Mouse (Mus musculus) testis, postnatal 10 days (tissue): Measurements from ENCODE around the gene Plpp3.
"Not testable (repeated sequence)": the region's sequence is repeated elsewhere in the genome, so short reads cannot be mapped to it uniquely, and the experiment has no call there.

Source experiments
- DNase-seq: peaks from one replicate; pipeline ENCODE4 v3.0.0; 2021; ENCODE audit warnings: low spot score

The Plpp3 gene

DNA sequence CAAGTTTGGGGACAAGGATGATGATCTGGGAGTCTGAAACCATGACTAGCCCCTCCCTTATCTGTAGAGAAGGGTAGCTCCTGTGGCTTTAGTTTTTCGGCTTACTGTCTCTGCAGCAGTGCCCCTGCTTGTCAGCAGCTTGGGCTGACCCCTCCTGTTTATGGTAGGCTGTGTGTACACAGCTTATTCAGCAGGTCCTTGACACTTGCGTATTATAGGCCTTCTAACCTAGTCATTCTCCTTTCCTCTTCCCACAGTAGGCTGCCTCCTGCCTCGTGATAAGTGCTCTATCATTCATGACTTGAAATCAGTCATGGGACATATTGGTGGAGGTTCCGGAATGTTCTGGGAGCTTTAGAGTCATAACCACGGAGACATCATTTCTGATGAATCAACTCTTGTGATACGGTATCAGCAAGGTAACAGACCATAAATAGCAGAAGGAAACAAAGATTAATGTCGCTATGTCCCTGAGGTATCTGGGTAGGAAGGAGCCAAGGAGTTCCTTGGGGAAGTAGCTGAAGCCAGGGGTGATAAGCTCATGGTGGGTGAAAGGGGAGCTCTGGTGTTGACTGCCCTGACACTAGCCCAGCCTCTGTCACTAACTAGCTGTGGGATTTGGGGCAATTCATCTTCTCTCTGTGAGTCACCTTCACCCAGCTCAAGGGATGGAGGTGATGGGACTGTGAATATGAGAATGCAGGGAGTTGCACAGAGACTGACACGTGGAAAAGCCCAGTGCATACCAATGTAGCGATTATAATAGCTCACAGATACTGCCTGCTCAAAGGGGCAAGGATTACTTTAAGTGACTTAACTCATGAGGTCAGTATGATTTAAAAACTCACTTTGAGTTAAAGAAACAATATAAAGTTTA is 104.0 kb downstream of the Plpp3 start:
- no peak for DNase-seq

DNA sequence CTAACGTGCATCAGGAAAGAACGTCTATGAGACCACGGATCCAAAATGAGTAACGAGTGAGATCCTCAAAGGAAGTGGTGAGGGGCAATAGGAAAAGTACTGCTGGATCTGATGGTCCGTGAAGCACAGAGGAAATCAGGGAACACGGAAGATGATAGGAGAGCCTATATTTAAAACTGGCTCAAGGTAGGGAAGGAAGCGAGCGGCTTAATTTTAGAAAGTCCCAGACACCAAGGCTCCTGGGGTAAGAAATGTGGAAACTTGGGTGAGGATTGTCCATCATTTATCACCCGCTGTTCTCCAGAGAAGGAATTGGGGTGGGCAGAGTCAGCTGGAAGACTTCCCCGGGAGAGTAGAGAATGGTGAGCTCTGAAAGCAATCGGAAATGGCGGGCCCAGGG is 105.2 kb downstream of the Plpp3 start:
- no peak for DNase-seq

DNA sequence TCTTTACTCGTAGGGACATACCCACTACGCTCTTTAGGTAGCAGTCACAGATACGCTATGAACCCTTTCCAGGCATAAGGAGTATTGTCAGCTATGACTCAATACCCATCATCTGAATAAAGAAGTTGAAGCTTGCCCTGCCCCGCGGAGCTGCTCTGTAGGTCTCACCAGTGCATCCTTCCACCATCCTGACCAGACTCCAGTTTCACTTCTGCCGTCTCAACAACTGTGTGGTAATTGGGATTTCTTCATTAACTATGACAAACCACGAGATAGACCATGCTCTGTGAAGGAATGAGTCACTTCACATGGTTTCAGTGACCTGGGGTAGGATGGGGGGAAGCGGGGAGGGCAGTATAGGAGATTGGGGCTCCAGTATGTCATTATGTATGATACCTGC is 106.5 kb downstream of the Plpp3 start:
- DNase-seq = no peak

- DNase-seq = no peak
These were observed 107.9 kb downstream of the Plpp3 start for GRCm38 (mm10) chr4:105265041-105265440.

- DNase-seq = no peak
These were observed 108.5 kb downstream of the Plpp3 start for GRCm38 (mm10) chr4:105265678-105266077.

- DNase-seq = no peak
These were observed 111.1 kb downstream of the Plpp3 start for GRCm38 (mm10) chr4:105268202-105268730.

DNA sequence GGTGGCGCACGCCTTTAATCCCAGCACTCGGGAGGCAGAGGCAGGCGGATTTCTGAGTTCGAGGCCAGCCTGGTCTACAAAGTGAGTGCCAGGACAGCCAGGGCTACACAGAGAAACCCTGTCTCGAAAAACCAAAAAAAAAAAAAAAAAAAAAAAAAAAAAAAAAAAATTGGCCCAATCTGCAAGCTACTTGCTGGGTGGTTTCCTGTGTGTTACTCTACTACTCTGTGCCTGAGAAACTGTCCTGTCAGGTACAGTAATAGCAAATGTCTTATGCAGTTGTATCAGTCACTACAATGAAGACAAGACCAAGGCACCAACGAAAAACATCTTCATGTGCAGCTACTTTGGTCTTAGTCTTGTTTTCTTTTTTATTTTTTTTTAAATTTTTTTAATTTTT is 112.3 kb downstream of the Plpp3 start:
- DNase-seq = not testable (repeated sequence)

GRCm38 (mm10) chr4:105271166-105271565 is 114.0 kb downstream of the Plpp3 start:
- DNase-seq = no peak

GRCm38 (mm10) chr4:105273034-105273433 is 115.9 kb downstream of the Plpp3 start:
- no peak for DNase-seq

GRCm38 (mm10) chr4:105273486-105273885 is 116.3 kb downstream of the Plpp3 start:
- DNase-seq = no peak

- DNase-seq = no peak
These were observed 118.5 kb downstream of the Plpp3 start for GRCm38 (mm10) chr4:105275616-105276015.

GRCm38 (mm10) chr4:105276062-105276795 is 119.1 kb downstream of the Plpp3 start:
- no peak for DNase-seq

DNA sequence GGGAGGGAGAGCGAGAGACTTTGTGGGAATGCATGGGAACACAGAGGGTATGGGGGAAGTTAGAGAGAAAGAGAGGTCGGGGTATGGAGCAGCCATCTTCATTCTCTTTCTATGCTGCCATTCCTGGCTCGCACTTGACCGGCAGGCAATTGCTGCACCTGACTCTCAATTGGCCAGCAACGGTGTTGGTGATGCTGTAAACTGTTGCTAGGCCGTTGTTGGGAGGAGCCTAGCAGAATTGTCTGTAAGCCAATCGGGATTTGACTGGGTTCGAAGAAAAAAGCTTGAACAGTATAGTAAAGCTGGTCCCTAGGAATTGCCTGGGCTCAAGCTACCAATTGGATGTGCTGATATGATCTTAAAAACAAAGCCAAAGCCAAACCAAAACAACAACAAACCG is 121.0 kb downstream of the Plpp3 start:
- DNase-seq = no peak

GRCm38 (mm10) chr4:105278571-105279410 is 121.6 kb downstream of the Plpp3 start:
- no peak for DNase-seq

DNA sequence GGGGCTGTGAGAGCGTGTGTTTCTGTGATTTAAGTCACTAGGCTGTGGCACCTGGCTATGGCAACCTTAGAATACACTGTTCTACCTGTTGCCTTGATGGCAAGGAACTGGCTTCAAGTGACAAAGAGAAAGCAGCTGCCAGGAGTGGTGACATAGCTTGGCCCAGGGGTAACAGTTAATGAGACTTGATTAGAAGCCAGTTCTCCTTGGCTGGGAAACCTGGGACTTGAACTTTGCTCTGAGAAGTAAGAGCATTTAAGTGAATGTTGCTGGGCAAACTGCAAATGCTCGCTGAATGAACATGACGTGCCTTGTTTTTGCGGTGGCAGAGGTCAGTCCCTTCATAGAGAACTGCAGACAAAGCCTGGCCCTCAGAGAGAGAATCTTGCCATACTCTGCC is 122.7 kb downstream of the Plpp3 start:
- no peak for DNase-seq

DNA sequence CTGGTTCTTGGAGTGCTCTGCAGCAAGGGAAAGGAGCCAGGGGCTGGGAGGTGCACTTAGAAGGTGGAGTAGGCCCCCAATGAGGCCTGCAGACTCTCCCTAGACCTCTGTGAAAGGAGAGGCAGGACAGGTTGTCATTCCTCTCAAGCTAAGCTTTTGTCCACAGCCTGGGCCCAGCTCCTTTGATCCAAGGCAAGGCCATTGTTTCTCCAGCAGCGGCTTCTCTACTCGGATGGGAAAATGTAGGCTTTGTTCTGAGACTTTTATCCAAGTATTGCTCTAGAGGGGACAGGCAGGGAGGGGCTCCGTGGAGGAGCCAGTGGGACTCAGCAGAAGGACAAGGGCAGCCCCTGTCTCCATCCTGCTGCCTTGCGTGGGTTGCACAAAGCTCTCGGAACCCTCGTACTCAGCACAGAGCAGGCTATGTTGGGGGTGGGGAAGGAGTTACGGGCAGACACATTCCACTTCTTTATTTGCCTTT is 124.6 kb downstream of the Plpp3 start:
- no peak for DNase-seq
